Mouse (Mus musculus): ENCODE results near the gene Rab5b. TPM values are rescaled to one million over a fixed set of nuclear protein-coding genes. Genes with fewer than 3 reads are reported as not detected.
"Not testable (repeated sequence)": the region's sequence is repeated elsewhere in the genome, so short reads cannot be mapped to it uniquely, and the experiment has no call there.

Gene Rab5b
- total RNA-seq (2021): 100 to 1,000 TPM; 120 to 121 TPM

DNA sequence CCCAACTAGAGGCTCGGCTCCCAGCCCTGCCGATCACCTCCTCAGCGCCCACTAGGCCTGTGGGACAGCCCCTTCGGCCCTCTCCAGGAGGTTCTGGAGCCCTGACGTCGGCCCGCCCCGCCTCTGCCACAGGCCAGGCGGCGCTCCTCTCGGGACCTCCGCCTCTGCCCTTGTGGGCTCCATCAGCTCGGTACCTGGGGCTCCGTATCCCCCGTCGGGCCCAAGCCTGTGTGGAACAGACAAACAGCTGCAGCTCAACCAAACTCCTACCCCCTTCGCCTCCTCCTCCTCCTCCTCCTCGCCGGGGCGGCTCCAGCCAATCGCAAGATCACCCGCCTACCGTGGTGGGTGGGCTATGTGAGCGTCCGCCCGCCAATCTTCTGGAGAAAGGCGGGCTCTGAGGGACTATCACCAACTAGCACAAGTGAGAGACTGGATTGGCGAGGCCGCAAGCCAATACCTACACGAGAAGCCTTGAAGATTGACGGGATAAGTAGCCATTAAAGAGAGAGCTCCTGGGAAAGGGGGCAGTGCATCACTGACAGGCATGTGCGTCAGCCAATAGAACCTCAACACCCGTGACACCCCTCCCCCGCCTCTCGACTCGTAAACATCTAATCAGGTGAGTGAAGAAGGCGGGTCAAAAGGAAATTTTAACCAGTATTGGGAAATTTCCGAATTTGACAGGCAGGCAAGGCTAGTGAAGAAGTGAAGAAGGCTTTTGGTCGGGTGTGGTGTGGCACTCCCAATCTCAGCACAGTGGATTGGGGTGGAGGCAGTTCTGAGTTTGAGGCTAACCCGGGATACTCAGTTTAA lies at the start of gene Rab5b:
Rab5b (minus strand) TSS at position 273 of the 816 bp plus-strand sequence.
- DNase-seq (ENCODE audit: extremely low spot score in 1 of 2, low spot score in 2 of 2): peak; percentile 99 to 100
- intact Hi-C loops (cut with DNase I): no loop called here

DNA sequence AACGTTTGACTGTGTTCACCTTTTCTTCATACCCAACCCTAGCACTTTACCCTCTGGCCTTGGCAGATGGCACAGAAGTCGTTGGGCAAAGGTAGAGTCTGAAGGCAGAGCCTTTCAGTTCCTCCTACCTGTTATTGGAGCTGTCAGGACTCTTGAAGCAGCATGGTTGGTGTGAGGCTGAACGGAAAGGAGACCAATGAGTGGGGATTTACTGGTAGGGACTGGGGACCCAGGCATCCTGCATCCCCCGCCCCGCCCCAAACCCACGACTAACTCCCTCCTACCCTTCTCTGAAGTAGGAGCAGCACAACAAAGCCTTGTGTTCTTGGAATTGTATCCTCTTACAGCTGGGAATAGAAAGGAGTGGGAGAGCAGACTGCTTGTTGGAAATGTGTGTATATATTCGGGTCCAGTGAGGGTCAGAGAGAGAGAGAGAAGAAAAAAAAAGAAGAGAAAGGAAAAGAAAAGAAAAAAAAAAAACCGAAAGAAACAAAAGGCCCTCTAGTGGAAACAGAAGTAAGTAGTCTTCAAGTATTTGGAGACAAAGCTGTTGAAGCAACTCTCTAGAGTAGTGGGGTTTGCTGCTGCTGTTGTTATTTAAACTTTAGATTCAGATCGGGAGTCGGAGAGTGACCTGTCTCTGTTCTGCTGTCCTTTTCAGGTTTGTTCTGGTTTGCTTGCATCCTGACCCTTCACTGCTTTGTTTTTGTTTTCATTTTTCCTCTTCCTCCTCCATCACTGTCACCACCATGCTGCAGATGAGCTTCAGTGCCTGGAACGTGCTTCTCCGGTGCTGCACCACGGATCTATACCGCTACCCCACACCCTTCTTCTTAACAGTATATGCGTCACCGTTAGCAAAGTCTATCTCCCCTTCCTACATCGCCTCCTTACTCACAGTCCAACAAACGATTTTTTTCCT lies 48.9 kb upstream of the Rab5b start, which contains the start of gene Dgka:
Dgka (minus strand) TSS at position 176 of the 922 bp plus-strand sequence.
- intact Hi-C loops (cut with DNase I): loop anchor here (5.0 to 10.0 kb wide), 3 partner anchors 38 to 230 kb away; partner anchors contain the start of genes Cdk2 and Gdf11

DNA sequence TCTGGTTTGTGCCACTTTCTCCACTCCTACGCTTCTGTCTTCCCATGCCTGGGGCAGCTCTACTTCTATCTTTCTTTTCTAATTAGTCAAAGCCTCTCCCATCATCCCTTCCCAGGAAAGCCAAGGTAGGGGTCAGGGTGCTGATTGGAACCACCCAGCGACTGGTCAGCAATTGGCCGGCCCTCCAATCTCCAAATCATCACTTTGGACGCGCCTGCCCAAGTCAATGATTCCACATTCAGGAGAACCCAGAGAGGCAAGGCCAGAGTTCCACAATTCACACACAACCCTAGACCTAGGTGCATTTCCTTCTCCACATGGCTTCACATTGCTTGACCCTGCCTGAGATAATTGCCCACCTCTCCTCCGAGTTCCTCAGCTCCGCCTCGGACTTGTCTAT lies 48.1 kb upstream of the Rab5b start:
- no peak for DNase-seq (ENCODE audit: extremely low spot score in 1 of 2, low spot score in 2 of 2)

More for the DNA sequence above, 48.9 kb upstream of the Rab5b start, which contains the start of gene Dgka:
- no peak for DNase-seq (ENCODE audit: extremely low spot score in 1 of 2, low spot score in 2 of 2)

DNA sequence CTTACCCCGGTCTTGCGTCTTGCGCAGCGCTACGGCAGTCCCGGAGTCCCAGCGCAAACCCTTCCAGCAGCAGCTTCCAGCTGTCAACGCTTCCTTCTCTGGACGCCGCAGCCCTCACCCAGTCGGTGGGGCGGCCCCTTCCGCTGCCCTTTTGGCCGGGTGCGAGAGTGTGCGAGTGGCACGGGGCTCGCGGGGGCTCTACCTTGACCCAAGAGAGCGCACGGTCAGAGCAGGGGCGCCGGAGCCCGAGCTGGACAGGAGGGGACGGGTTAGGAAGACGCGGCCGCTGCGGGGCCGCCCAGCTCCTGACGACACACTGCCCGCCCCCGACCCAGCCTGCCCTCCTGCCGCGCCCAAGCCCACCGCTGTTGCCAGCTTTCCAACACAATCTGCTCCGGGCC lies 47.7 kb upstream of the Rab5b start:
- DNase-seq (ENCODE audit: extremely low spot score in 1 of 2, low spot score in 2 of 2): peak; percentile 23 to 66
- intact Hi-C loops (cut with DNase I): loop anchor here (5.0 to 10.0 kb wide), 3 partner anchors 36 to 231 kb away; partner anchors contain the start of genes Cdk2 and Gdf11

More for the DNA sequence above, 48.1 kb upstream of the Rab5b start:
- intact Hi-C loops (cut with DNase I): loop anchor here (5.0 to 10.0 kb wide), 3 partner anchors 37 to 231 kb away; partner anchors contain the start of genes Cdk2 and Gdf11

DNA sequence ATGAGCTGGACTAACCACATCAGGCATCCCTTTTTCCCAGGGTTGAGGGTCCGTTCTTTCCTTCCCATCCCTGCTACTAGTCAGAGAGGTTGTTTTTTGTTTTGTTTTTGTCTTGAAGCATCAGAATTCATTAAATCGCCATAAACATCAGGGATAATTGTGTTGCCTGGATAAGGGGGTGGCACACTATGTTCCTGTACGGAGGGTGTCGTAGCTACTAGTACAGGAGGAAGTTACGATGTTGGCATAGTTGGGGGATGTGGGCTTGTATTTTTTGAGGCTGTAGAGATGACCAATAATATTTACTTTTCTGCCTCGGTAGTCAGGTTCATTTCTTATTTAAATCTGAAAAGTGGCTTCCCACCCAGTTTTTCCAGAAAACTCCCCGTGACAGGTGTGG lies 47.2 kb upstream of the Rab5b start:
- no peak for DNase-seq (ENCODE audit: extremely low spot score in 1 of 2, low spot score in 2 of 2)
- intact Hi-C loops (cut with DNase I): loop anchor here (5.0 to 10.0 kb wide), 3 partner anchors 36 to 232 kb away; partner anchors contain the start of genes Cdk2 and Gdf11

DNA sequence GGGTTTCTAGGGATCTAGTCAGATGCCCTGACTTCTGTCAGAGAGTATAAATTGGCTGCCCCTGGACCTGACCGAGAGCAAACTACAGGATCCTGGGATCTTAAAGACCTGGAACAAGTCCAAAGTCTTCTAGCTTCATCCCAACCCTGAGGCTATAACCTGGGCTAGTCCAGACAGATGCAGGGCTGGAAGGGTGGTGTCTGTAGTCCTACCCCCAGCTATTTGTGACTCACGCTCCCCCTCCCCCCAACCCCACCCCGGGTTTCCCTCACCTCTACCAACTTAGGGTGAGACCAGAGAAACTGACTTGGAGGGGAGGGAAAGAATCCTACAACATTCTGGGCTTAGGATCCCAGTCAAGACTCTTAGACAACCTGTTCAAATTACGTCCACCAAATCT lies 46.6 kb upstream of the Rab5b start:
- no peak for DNase-seq (ENCODE audit: extremely low spot score in 1 of 2, low spot score in 2 of 2)
- intact Hi-C loops (cut with DNase I): loop anchor here (5.0 to 10.0 kb wide), 3 partner anchors 35 to 232 kb away; partner anchors contain the start of genes Cdk2 and Gdf11

DNA sequence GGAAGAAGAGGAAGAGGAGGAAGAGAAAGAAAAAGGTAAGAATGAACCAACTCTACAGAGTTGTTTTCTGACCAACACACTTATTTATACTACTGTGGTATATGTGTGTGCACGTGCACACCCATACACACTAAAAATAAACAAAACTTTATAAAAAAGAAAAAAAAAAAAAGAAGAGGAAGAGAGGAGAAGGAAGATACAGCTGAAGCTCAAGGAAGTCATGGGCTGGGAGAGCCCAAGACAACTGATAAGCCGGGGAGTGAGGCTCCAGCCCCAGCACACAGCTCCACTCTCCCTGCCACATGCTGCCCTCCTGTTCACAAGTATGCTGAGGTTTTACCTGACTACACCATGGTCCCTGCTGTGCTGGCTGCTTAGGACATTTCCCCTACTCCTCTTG lies 44.2 kb upstream of the Rab5b start:
- DNase-seq (ENCODE audit: extremely low spot score in 1 of 2, low spot score in 2 of 2): no peak
- intact Hi-C loops (cut with DNase I): loop anchor here (5.0 to 10.0 kb wide), 3 partner anchors 33 to 235 kb away; partner anchors contain the start of genes Cdk2 and Gdf11

DNA sequence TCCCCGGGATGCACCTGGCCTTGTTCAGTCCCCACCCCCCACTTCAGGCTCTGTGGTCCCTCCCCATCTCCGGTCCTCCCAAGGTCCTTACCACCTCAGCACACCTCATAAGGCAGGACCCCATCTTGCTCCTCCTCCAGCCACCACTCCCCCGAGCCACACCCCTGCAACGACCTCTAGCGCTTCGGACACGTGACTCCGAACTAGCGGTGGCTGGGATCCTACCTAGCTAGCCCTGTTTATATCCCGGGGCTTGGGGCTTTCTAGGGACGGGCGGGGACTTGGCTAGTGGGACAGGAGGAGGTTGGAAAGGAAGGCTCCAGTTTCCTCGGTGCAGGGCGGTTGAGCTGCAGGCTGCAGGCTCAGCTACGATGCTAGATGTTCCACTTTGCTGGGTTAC lies 41.4 kb upstream of the Rab5b start:
- intact Hi-C loops (cut with DNase I): no loop called here
- no peak for DNase-seq (ENCODE audit: extremely low spot score in 1 of 2, low spot score in 2 of 2)

DNA sequence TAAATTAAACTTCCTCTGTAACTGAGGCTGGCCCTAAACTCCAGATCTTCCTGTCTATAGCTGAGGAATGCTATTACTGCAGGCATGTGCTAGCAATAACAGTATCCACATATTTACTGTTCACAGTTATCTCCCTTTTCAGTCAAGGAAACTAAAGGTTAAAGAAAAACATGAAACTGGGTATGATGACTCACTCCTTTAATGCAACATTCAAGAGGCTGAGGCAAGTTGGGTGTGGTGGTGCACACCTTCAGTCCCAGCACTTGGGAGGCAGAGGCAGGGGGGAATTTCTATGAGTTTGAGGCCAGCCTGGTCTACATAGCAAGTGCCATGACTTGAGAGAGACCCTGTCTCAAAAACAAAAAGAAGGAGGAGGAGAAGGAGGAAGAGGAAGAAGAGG lies 35.9 kb upstream of the Rab5b start:
- DNase-seq (ENCODE audit: extremely low spot score in 1 of 2, low spot score in 2 of 2): no peak
- intact Hi-C loops (cut with DNase I): no loop called here

DNA sequence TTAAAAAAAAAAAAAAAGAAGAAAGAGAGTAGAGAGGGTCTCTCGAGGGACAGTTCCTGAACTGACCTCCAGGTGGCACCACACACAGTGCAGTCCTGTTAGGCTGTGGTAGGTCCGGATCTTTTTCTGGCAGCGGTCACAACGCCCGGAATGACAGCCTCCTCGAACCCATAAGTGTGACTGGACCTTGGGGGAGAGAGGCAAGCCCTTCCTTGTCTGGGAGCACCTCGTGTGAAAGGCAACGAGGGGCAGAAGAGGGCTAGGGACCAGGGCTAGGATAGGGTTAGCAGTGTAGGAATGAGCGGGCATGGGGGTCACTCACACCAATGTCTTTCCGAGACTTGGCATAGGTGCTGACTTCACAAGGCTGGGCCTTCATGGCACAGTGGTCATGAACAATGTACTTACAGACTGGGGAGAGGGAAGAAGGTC lies 35.0 kb upstream of the Rab5b start:
- DNase-seq (ENCODE audit: extremely low spot score in 1 of 2, low spot score in 2 of 2): peak; percentile 18 to 82
- intact Hi-C loops (cut with DNase I): no loop called here

DNA sequence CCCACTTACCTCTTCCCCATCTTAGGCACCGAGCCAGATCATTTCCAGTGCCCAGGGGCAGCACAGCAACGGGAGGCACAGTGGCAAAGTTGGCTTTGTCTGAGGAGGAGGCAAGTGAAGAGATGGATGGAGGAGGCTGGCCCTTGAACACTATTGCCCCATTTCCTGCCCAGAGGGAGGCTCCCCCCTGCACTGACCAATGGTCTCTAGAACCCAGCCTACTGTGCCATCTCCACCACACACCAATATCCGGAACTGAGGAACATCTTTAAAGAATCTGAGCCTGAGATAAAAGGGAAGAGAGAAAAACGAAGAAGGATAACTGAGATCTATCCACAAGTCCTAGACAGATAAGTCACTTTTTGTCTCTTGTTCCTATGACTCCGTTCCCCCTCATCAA lies 32.0 kb upstream of the Rab5b start:
- intact Hi-C loops (cut with DNase I): no loop called here
- DNase-seq (ENCODE audit: extremely low spot score in 1 of 2, low spot score in 2 of 2): no peak

DNA sequence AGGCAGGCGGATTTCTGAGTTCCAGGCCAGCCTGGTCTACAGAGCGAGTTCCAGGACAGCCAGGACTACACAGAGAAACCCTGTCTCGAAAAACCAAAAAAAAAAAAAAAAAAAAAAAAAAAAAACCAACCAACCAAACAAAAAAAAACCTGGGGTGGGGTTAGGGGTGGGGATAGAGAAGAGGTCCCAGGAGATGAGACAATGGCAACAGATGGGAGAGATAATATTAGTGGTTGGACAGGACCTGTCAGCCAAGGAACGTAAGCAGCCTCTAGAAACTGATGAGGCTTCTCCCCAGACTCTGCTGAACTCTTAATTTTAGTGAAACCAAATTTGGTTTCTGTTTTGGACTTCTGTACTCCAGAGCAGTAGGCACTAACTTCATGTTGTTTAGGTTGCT lies 29.4 kb upstream of the Rab5b start:
- intact Hi-C loops (cut with DNase I): not testable (repeated sequence)

DNA sequence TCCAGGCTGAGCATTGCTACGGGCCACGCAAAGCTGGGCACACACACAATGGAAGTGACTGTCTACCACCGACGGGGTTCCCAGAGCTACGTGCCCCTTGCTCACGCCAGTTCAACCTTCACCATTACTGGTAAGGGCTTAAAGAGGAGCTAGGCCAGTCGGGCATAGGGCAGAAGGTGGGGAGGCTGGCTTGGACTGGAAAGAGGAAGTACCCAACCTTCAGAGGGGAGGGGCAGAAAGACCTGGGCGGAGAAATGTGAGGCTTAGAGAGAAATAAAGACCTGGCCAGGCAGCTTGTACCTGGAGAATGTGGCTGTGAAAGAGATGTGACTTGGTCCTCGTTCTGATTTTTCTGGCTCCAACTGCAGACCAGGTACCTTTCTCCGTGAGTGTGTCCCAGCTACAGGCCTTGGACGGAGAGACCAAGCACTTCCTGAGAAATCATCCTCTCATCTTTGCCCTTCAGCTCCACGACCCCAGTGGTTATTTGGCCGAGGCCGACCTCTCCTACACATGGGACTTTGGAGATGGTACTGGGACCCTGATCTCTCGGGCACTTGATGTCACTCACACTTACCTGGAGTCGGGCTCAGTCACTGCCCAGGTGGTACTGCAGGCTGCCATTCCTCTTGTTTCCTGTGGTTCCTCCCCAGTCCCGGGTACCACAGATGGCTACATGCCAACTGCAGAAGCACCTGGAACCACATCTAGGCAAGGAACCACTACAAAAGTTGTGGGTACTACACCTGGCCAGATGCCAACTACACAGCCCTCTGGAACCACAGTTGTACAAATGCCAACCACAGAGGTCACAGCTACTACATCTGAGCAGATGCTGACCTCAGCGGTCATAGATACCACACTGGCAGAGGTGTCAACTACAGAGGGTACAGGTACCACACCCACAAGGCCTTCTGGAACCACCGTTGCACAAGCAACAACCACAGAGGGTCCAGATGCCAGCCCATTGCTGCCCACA lies 19.8 kb upstream of the Rab5b start:
- DNase-seq (ENCODE audit: extremely low spot score in 1 of 2, low spot score in 2 of 2): no peak
- intact Hi-C loops (cut with DNase I): no loop called here

More for the DNA sequence above, 29.4 kb upstream of the Rab5b start:
- not testable (repeated sequence) for DNase-seq (ENCODE audit: extremely low spot score in 1 of 2, low spot score in 2 of 2)

DNA sequence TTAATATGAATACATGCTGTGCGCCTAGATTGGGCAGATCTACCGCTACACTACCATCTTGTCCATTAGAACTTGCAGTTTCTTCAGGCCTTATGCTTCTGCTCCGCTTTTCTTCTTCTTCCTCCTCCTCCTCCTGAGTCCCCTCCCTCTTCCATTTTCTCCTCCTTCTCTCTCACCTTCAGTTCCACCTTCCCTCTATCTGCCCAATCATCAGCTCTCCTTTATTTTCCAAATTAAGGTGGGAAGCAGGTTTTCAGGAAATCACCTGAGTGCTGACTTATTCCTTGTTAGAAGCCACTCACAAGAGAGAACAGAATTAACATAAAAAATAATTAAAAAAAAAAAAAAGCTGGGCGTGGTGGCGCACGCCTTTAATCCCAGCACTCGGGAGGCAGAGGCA lies 15.3 kb upstream of the Rab5b start:
- intact Hi-C loops (cut with DNase I): not testable (repeated sequence)

DNA sequence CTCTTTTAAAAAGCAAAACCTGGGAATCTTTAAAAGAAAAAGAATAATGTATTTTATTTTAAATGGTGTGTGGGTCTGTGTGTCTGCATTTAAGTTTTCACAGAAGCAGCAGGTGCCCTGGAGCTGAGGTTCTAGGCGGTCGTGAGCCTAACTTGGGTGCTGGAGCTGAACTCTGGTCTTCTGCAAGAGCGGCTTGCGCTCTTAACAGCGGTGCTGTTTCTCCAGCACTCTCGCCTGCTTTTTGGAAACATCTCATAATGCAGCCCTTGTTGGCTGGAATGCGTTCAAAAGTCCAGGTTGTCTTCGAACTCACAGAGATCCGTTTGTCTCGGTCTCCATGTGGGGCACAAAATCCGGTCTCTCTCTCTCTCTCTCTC lies 9.2 kb upstream of the Rab5b start:
- peak in 1 of 2 experiments; percentile 30 for DNase-seq (ENCODE audit: extremely low spot score in 1 of 2, low spot score in 2 of 2)
- intact Hi-C loops (cut with DNase I): loop anchor here (5.0 kb wide), 1 partner anchor 37 kb away; the partner anchor contains the start of gene Dgka

More for the DNA sequence above, 15.3 kb upstream of the Rab5b start:
- DNase-seq (ENCODE audit: extremely low spot score in 1 of 2, low spot score in 2 of 2): not testable (repeated sequence)

DNA sequence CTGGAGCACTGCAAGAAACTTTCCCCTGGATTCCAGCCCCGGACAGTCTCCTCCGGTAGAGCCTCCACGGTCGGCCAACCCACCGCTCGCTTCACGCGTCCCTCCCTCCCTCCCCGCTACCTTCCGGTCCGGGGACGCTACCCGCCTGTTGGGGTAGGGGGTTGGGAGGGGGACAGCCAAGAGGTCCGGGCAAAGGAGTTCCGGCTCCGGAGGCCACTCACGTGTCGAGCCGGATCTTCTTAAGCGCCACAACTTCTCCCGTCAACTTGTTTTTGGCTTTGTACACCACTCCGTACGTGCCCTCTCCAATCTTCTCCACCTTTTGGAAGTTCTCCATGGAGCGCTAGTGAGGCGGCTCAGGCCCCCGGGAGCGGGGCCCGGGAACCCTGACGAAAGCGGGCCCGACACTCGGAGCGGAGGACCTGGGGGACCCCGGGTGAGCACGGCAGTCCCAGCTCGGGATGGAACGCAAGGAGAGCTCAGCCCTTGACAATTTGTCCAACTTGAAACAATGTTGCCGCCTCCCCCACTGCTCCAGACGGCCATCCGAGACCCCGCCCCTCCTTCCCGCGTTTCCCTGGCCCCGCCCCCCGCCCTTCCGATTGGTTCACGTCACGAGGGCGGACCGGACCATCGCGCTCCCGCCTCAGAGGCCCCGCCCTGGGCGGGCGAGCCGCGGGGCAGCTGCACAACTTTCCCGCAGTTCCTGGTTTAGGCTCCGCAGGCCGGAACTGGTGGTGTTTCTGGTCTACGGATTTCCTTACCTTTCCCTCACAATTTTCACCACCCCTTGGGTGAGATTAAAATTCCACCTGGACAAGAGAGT lies 8.6 kb upstream of the Rab5b start, which contains the start of gene Cdk2:
Cdk2 (minus strand) TSS at position 541 of the 826 bp plus-strand sequence.
- intact Hi-C loops (cut with DNase I): loop anchor here (5.0 kb wide), 1 partner anchor 38 kb away; the partner anchor contains the start of gene Dgka
- DNase-seq (ENCODE audit: extremely low spot score in 1 of 2, low spot score in 2 of 2): peak; percentile 80 to 96

DNA sequence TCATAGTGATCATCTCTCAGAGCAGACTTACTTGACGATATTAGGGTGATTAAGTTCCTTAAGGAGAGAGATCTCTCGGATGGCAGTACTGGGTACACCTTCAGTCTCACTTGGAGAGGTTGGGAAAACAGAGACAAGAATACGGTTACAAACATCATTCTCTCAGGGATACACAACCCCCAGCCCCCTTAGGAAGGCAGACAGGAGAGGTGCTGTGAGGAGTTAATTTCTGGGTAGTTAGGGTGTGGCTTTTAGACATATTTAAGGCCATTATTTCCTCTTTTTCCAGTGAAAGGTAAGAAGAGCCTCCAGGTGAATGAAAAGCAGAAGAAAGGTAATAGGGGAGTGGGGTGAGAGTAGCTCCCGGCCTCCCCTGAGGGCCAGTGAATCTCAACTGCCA lies 7.8 kb upstream of the Rab5b start, which contains the start of gene Pmel:
Pmel (plus strand) TSS at position 301 of the 400 bp plus-strand sequence.
- intact Hi-C loops (cut with DNase I): no loop called here
- no peak for DNase-seq (ENCODE audit: extremely low spot score in 1 of 2, low spot score in 2 of 2)

All from left cerebral cortex, postnatal 10 days (tissue).